Mouse (Mus musculus) kidney, adult 11 months (tissue): ENCODE measurements around the gene Gm20388.

Experiments
- DNase-seq: peaks from one replicate; pipeline ENCODE4 v3.0.0; 2022

Gm20388 gene

GRCm38 (mm10) chr8:120178124-120178514 is 267.5 kb downstream of the Gm20388 start:
- DNase-seq: no peak

GRCm38 (mm10) chr8:120179027-120179431 is 268.4 kb downstream of the Gm20388 start:
- DNase-seq: peak; percentile 81

GRCm38 (mm10) chr8:120180445-120180970 is 269.9 kb downstream of the Gm20388 start:
- DNase-seq: no peak

- no peak for DNase-seq
Observed at GRCm38 (mm10) chr8:120181274-120181673, 270.6 kb downstream of the Gm20388 start.

GRCm38 (mm10) chr8:120181861-120182414 is 271.3 kb downstream of the Gm20388 start:
- DNase-seq: peak; percentile 48

GRCm38 (mm10) chr8:120184366-120184765 is 273.7 kb downstream of the Gm20388 start:
- no peak for DNase-seq

GRCm38 (mm10) chr8:120184850-120185792 is 274.5 kb downstream of the Gm20388 start:
- no peak for DNase-seq

GRCm38 (mm10) chr8:120186454-120186853 is 275.8 kb downstream of the Gm20388 start:
- DNase-seq: peak; percentile 60

GRCm38 (mm10) chr8:120188510-120188909 is 277.9 kb downstream of the Gm20388 start:
- peak; percentile 78 for DNase-seq

- DNase-seq: peak; percentile 44
Observed at GRCm38 (mm10) chr8:120189440-120189839, 278.8 kb downstream of the Gm20388 start.

- DNase-seq: no peak
Observed at GRCm38 (mm10) chr8:120190107-120190809, 279.6 kb downstream of the Gm20388 start.

- peak; percentile 89 for DNase-seq
Observed at GRCm38 (mm10) chr8:120190810-120191413, 280.3 kb downstream of the Gm20388 start.

GRCm38 (mm10) chr8:120191633-120192032 is 281.0 kb downstream of the Gm20388 start:
- DNase-seq: no peak

GRCm38 (mm10) chr8:120192118-120192517 is 281.5 kb downstream of the Gm20388 start:
- no peak for DNase-seq

- no peak for DNase-seq
Observed at GRCm38 (mm10) chr8:120201351-120201750, 290.7 kb downstream of the Gm20388 start.

- DNase-seq: no peak
Observed at GRCm38 (mm10) chr8:120202546-120202945, 291.9 kb downstream of the Gm20388 start.

GRCm38 (mm10) chr8:120204736-120205360 is 294.2 kb downstream of the Gm20388 start:
- DNase-seq: peak; percentile 71

GRCm38 (mm10) chr8:120205916-120206315 is 295.3 kb downstream of the Gm20388 start:
- no peak for DNase-seq

GRCm38 (mm10) chr8:120207364-120207763 is 296.7 kb downstream of the Gm20388 start:
- DNase-seq: no peak

- DNase-seq: no peak
Observed at GRCm38 (mm10) chr8:120208113-120208512, 297.5 kb downstream of the Gm20388 start.

- DNase-seq: no peak
Observed at GRCm38 (mm10) chr8:120211345-120211744, 300.7 kb downstream of the Gm20388 start.

- no peak for DNase-seq
Observed at GRCm38 (mm10) chr8:120212596-120212995, 302.0 kb downstream of the Gm20388 start.
